ENCODE assay signal across 8 mouse cellular contexts in the genomic region with DNA sequence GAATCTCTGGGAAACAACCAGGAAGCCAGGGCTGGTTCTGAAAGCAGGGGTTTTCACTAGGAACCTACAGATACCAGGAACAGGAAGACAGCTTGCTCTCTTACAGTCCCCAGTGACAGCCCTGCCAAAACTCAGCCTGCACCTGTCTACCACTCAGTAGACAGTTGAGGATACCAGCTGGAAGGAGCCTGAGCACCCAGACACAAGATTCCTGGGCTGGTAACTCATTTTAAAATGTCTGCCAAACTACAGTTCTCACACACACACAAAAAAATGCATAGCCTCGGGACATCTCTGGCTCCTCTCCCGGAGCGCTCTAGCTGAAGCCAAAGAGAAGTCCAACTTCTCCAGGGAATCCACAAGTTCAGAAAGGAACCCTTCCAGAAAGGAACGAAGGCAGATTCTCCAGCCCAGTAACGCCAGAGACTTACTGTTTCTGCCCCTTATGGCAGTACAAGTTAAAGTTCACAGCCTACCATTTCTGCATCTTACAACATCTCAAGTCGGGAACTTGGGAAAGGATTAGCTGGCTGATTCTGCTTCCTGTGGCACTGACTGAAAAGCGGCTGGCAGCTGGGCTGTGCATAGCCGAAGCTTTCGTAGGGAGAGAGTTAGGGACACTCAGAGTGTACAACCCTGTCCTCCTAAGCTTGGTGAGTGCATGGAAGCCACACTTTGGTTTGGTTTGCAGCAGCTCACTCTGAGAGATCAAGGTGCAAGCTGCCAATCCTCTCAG. TPM values are rescaled to one million over a fixed set of nuclear protein-coding genes. Genes with fewer than 3 reads are reported as not detected.
A peak's percentile ranks its signal among the peaks of the same experiment; 100 is the strongest.
DNase-seq lines count a peak whose midpoint lies in the region; ATAC-seq lines count a peak whose summit lies in the region.

No protein-coding gene starts in this region.

- 82% methylated on average over 9 of the region's 9 CpGs for WGBS in neural tube, embryonic 12.5 days
- 19% methylated on average over 9 of the region's 9 CpGs for WGBS in embryonic facial prominence, embryonic 15.5 days
- WGBS in heart, embryonic 14.5 days: 30% methylated on average over 9 of the region's 9 CpGs
- WGBS in midbrain, embryonic 12.5 days: 66% methylated on average over 9 of the region's 9 CpGs

- H3K4me2 ChIP-seq in neural tube, embryonic 12.5 days (replicated peaks): no peak overlapping the region
- H3K4me2 ChIP-seq in embryonic facial prominence, embryonic 15.5 days (replicated peaks): peak overlapping the region; percentile 31
- peak overlapping the region; percentile 46 for H3K4me2 ChIP-seq in heart, embryonic 14.5 days (ENCODE audit: low read length)
- no peak overlapping the region for H3K4me2 ChIP-seq in midbrain, embryonic 12.5 days (replicated peaks)

- H3K4me1 ChIP-seq in neural tube, embryonic 12.5 days: peaks cover 16% of the 10 kb centered on the region; the same call in 1 of the 2 replicates
- peaks cover 27% of the 10 kb centered on the region for H3K4me1 ChIP-seq in embryonic facial prominence, embryonic 15.5 days
- H3K4me1 ChIP-seq in heart, embryonic 14.5 days (ENCODE audit: control insufficient read depth in 2 of 2, insufficient read depth in 2 of 2, low read length in 2 of 2): peaks cover 27 to 55% of the 10 kb centered on the region in 2 experiments
- peaks cover 17% of the 10 kb centered on the region for H3K4me1 ChIP-seq in midbrain, embryonic 12.5 days

- DNase-seq in neural tube, embryonic 10.5 days (ENCODE audit: extremely low spot score, low spot score): no peak
- DNase-seq in layer of hippocampus, adult 18-20 months (ENCODE audit: low spot score in 2 of 2): peak; percentile 28 to 47
- DNase-seq in thymus, postnatal 0 days (ENCODE audit: low spot score): peak; percentile 76

- H3K27me3 ChIP-seq in neural tube, embryonic 12.5 days (replicated peaks): no peaks in the 10 kb centered on the region
- H3K27me3 ChIP-seq in embryonic facial prominence, embryonic 15.5 days: no peaks in the 10 kb centered on the region
- H3K27me3 ChIP-seq in heart, embryonic 14.5 days (ENCODE audit: control insufficient read depth, insufficient read depth, low read length): no peaks in the 10 kb centered on the region
- no peaks in the 10 kb centered on the region for H3K27me3 ChIP-seq in midbrain, embryonic 12.5 days

- no peak for ATAC-seq in neural tube, embryonic 12.5 days (ENCODE audit: low FRiP score, low read depth)
- 0 out of 2 replicates have a peak, but pooled peaks have one; percentile 25 for ATAC-seq in embryonic facial prominence, embryonic 15.5 days (ENCODE audit: insufficient number of reproducible peaks, low FRiP score, low TSS enrichment, low read depth)
- ATAC-seq in heart, embryonic 14.5 days (ENCODE audit: insufficient number of reproducible peaks, insufficient read depth, low FRiP score, low read depth): no peak
- no peak for ATAC-seq in midbrain, embryonic 12.5 days (ENCODE audit: low FRiP score, low read depth)
- ATAC-seq in activated CD4-positive, CD25-positive, alpha-beta regulatory T cell, adult 4 months: no peak

- H3K9me3 ChIP-seq in neural tube, embryonic 12.5 days: no peaks in the 10 kb centered on the region
- H3K9me3 ChIP-seq in embryonic facial prominence, embryonic 15.5 days (replicated peaks): no peaks in the 10 kb centered on the region
- H3K9me3 ChIP-seq in heart, embryonic 14.5 days (ENCODE audit: control insufficient read depth, low read length): no peaks in the 10 kb centered on the region
- no peaks in the 10 kb centered on the region for H3K9me3 ChIP-seq in midbrain, embryonic 12.5 days

- no peak overlapping the region for H3K27ac ChIP-seq in neural tube, embryonic 12.5 days
- peak overlapping the region; percentile 82 for H3K27ac ChIP-seq in embryonic facial prominence, embryonic 15.5 days (replicated peaks)
- peak overlapping the region; percentile 57 to 84 for H3K27ac ChIP-seq in heart, embryonic 14.5 days (replicated peaks in 1 of 2; ENCODE audit: control insufficient read depth in 1 of 2, insufficient read depth in 1 of 2, low read depth in 2 of 2, low read length in 2 of 2)
- H3K27ac ChIP-seq in midbrain, embryonic 12.5 days (replicated peaks): 0 out of 2 replicates have a peak overlapping the region, but pooled peaks have one; percentile 15

- H3K4me3 ChIP-seq in neural tube, embryonic 12.5 days: no peak overlapping the region
- peak overlapping the region; percentile 2 for H3K4me3 ChIP-seq in embryonic facial prominence, embryonic 15.5 days (replicated peaks)
- no peak overlapping the region for H3K4me3 ChIP-seq in heart, embryonic 14.5 days (ENCODE audit: control insufficient read depth in 1 of 2, insufficient read depth in 1 of 2, low read depth in 1 of 2, low read length in 2 of 2)
- H3K4me3 ChIP-seq in midbrain, embryonic 12.5 days: no peak overlapping the region

- no peaks in the 10 kb centered on the region for H3K36me3 ChIP-seq in neural tube, embryonic 12.5 days
- no peaks in the 10 kb centered on the region for H3K36me3 ChIP-seq in embryonic facial prominence, embryonic 15.5 days
- H3K36me3 ChIP-seq in heart, embryonic 14.5 days (ENCODE audit: control insufficient read depth, insufficient read depth, low read length): no peaks in the 10 kb centered on the region
- H3K36me3 ChIP-seq in midbrain, embryonic 12.5 days: no peaks in the 10 kb centered on the region

- H3K9ac ChIP-seq in neural tube, embryonic 12.5 days: 0 out of 2 replicates have a peak overlapping the region, but pooled peaks have one; percentile 21
- no peak overlapping the region for H3K9ac ChIP-seq in embryonic facial prominence, embryonic 15.5 days
- peak overlapping the region; percentile 56 for H3K9ac ChIP-seq in heart, embryonic 14.5 days (ENCODE audit: low read length)
- no peak overlapping the region for H3K9ac ChIP-seq in midbrain, embryonic 12.5 days (replicated peaks)

RNA-seq across cellular contexts. Expression of a gene that starts 24.2 kb away (rescaled TPM):
- polyA plus RNA-seq in neural tube, embryonic 12.5 days (2016; fragmentation: Nextera tagmentation; extraction: Ambion mirVana): 31.7 and 36.8 TPM in 2 replicates
- 48.4 and 54.2 TPM in 2 replicates for polyA plus RNA-seq in embryonic facial prominence, embryonic 15.5 days (2015; fragmentation: Nextera tagmentation; extraction: Ambion mirVana)
- 133 and 138 TPM in 2 replicates for polyA plus RNA-seq in heart, embryonic 14.5 days (2014; fragmentation: Nextera tagmentation; extraction: Ambion mirVana)
- 10 to 100 TPM; 21.9 to 27.8 TPM for total RNA-seq in layer of hippocampus, adult 18-20 months (2021)
- polyA plus RNA-seq in midbrain, embryonic 12.5 days (2016; fragmentation: Nextera tagmentation; extraction: Ambion mirVana): 25.0 and 26.9 TPM in 2 replicates
- polyA plus RNA-seq in thymus, postnatal 0 days (2015; fragmentation: Nextera tagmentation; extraction: Ambion mirVana): 14.4 and 14.5 TPM in 2 replicates
- 1 to 10 TPM; 6.7 to 10.0 TPM for polyA plus RNA-seq in activated CD4-positive, CD25-positive, alpha-beta regulatory T cell, adult 4 months (2017; shearing (Covaris generic))

Comparison
In these comparisons a context has a peak if more than half of its experiments do, and no peak if none do; other contexts are left out.
1. H3K4me2 ChIP-seq: peak in embryonic facial prominence, embryonic 15.5 days (single experiment) and heart, embryonic 14.5 days (single experiment); none in neural tube, embryonic 12.5 days (single experiment) and midbrain, embryonic 12.5 days (single experiment).
2. H3K9ac ChIP-seq: peak in neural tube, embryonic 12.5 days (single experiment) and heart, embryonic 14.5 days (single experiment); none in embryonic facial prominence, embryonic 15.5 days (single experiment) and midbrain, embryonic 12.5 days (single experiment).